Mouse (Mus musculus) cortical plate, adult 2 months (tissue): Measurements from ENCODE around the gene Cer1.

Experiments used
- CTCF ChIP-seq: fragments of 200-500 bp; IDR thresholded peaks from 2 replicates; pipeline ENCODE4 v1.5.1; 2011; ENCODE audit warnings: mild to moderate bottlenecking, control low read depth, low read length; ENCODE audit not compliant: insufficient read depth; ENCODE audit errors: extremely low read depth
- POLR2A ChIP-seq: fragments of 200-500 bp; IDR thresholded peaks from 2 replicates; pipeline ENCODE4 v1.6.1; 2011; ENCODE audit warnings: mild to moderate bottlenecking, low read length, control low read depth; ENCODE audit not compliant: insufficient read depth; ENCODE audit errors: extremely low read depth

DNA sequence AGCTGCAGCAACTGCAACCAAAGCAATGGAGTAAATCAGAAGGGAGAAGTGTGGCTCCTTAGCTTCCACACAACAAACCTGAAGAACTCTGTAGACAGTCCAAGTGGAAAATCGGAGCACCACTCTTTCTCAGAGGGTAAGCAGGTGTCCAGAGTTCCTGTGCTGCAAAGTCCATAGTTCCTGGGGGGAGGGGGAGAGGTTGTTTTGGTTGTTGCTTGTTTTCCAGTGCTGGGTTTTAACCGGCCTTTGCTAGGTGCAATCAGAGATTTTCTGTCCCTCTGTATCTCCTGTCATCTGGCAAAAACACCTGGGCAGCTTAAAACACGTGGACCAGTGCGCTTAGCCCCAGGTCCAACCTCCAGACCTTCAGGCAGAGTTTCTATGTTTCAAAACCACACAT is 10.2 kb downstream of the Cer1 start:
- TF ChIP-seq POLR2A (no peak), CTCF (no peak)
